Mouse (Mus musculus): ENCODE measurements around the gene Adh5. TPM values are rescaled to one million over a fixed set of nuclear protein-coding genes. Genes with fewer than 3 reads are reported as not detected.

Gene Adh5
- polyA plus RNA-seq, 1 experiment from 2014 or later: 181 TPM

DNA sequence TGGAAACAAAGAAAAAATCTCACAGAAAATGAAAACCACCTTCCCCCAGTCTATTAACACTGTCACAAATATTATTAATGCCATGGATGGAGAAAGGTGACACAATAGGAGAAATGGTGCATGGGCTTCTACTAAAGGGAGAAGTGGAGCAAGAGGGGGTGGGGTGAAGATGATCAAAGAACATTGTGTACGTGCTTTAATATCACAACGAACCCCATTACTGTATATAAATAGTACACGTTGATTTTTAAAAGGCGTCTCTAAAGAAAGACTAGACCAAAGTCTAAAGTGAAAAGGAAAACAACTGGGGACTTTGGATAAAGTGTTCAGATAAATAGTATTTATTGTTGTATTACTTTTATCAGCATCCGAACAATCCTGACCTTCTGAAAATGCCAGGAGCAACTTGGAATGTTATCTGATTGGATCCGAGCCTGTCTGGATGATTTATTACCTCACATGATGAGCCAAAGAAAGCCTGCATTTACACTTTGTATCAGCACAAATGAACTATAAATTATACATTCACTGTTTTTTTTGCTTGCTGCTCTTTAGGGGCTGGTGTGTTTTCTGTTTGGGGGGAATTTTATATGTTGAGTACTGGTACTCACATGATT lies 12.4 kb upstream of the Adh5 start:
- no peak overlapping the region for H3K4me3 ChIP-seq (replicated peaks)
- no peaks in the 10 kb centered on the region for H3K27me3 ChIP-seq (replicated peaks)
- no peaks in the 10 kb centered on the region for H3K9me3 ChIP-seq
- no peaks in the 10 kb centered on the region for H3K36me3 ChIP-seq
- no peak overlapping the region for H3K9ac ChIP-seq
- no peak overlapping the region for H3K27ac ChIP-seq
- 66% methylated on average over 6 of the region's 6 CpGs for WGBS
- no peak overlapping the region for H3K4me2 ChIP-seq
- no peaks in the 10 kb centered on the region for H3K4me1 ChIP-seq
- ATAC-seq (ENCODE audit: insufficient read depth, low FRiP score, low read depth): no peak

DNA sequence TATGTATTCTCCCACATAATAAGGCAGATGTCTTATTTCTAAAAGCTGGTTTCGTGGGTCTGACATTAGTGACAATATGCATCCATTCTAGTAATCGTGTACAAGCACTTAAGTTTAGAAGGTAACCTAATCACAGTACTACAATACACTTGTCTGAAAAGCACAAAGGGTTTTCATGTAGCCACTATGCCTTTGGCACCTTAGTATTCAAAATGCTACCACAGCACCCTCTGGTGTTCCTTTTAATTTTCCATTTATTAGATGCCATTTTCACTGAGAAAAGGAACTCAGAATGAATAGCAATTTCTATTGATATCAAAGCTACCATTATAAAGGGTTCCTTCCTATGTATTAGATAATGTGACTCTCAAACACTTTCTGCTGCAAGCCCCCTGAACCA lies 11.1 kb upstream of the Adh5 start:
- 75% methylated on average over 2 of the region's 2 CpGs for WGBS
- H3K4me1 ChIP-seq: no peaks in the 10 kb centered on the region
- no peak overlapping the region for H3K9ac ChIP-seq
- no peaks in the 10 kb centered on the region for H3K27me3 ChIP-seq (replicated peaks)
- no peak overlapping the region for H3K4me2 ChIP-seq
- no peaks in the 10 kb centered on the region for H3K36me3 ChIP-seq
- no peak overlapping the region for H3K4me3 ChIP-seq (replicated peaks)
- no peak overlapping the region for H3K27ac ChIP-seq
- no peaks in the 10 kb centered on the region for H3K9me3 ChIP-seq
- ATAC-seq (ENCODE audit: insufficient read depth, low FRiP score, low read depth): no peak

DNA sequence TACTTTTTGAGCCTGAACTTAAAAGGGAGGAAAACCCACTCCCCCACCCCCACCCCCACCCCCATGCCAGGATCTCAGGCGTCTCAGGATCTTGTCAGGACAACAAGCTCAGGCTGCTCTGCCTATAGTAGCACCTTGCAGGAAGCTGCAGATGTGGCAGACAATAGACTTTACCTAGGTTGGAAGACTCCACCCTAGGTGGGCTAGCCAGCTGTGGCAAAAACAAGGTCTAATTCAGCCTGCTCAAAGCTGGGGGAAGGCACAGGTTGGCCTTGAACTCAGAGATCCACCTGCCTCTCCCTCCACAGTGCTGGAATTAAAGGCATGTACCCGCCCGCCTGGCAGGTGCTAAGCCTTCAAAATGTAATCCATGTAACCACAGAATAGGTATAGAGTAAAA lies 4.2 kb upstream of the Adh5 start:
- 63% methylated on average over 3 of the region's 3 CpGs for WGBS
- H3K4me1 ChIP-seq: peaks cover 4% of the 10 kb centered on the region; the same call in 1 of the 2 replicates
- no peaks in the 10 kb centered on the region for H3K36me3 ChIP-seq
- no peak overlapping the region for H3K9ac ChIP-seq
- no peak overlapping the region for H3K27ac ChIP-seq
- no peaks in the 10 kb centered on the region for H3K9me3 ChIP-seq
- ATAC-seq (ENCODE audit: insufficient read depth, low FRiP score, low read depth): no peak
- H3K4me3 ChIP-seq (replicated peaks): no peak overlapping the region
- no peaks in the 10 kb centered on the region for H3K27me3 ChIP-seq (replicated peaks)
- H3K4me2 ChIP-seq: no peak overlapping the region

DNA sequence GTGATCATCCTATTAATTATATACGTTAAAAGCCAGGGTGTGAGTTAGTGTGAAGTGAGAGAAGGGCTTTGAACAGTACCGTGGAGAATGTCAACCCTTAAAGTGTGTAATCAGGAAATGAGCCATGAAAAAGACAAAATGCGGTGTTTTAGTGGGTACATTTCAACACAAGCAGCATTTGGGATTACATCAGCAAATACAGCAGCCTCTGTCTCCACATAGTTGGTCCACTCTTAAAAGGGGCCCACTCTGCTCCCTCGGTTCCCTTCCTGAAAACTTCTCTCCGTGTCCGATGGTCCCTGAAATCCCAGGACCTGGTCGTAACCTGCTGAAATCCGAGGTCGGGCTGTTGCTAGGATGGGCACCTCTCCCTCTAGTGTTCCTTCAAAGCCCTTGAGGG lies 690 bp upstream of the Adh5 start:
- no peak for ATAC-seq (ENCODE audit: insufficient read depth, low FRiP score, low read depth)
- Histone ChIP-seq H3K9ac (peak overlapping the region; percentile 58), H3K4me3 (replicated peaks) (peak overlapping the region; percentile 96), H3K4me1 (peaks cover 9% of the 10 kb centered on the region), H3K27ac (peak overlapping the region; percentile 85), H3K9me3 (no peaks in the 10 kb centered on the region), H3K36me3 (0 out of 2 replicates have a peak, but pooled peaks cover 8% of the 10 kb centered on the region), H3K27me3 (replicated peaks) (no peaks in the 10 kb centered on the region), H3K4me2 (peak overlapping the region; percentile 86)
- 2% methylated on average over 9 of the region's 9 CpGs for WGBS

DNA sequence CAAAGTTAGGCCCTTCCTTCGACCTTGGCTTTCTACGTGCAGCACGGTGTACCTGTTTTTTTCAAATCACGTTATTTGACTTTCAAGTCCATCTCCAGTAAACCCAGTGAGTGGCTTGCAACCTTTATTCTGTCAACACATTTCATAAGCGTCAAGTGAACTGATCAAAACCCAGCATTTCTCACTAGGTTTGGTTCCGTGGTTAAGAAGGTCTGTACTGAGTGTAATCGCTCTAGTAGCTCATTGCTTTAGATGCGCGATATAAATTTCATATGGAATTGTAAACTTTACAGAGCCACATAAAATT lies 525 bp downstream of the Adh5 start:
- Histone ChIP-seq H3K4me3 (replicated peaks) (peak overlapping the region; percentile 96), H3K4me2 (peak overlapping the region; percentile 57), H3K9ac (peak overlapping the region; percentile 70), H3K27me3 (replicated peaks) (no peaks in the 10 kb centered on the region), H3K27ac (peak overlapping the region; percentile 85; the same call in 1 of the 2 replicates), H3K4me1 (peaks cover 9% of the 10 kb centered on the region), H3K36me3 (0 out of 2 replicates have a peak, but pooled peaks cover 9% of the 10 kb centered on the region), H3K9me3 (no peaks in the 10 kb centered on the region)
- no peak for ATAC-seq (ENCODE audit: insufficient read depth, low FRiP score, low read depth)
- WGBS: 1% methylated on average over 9 of the region's 9 CpGs

DNA sequence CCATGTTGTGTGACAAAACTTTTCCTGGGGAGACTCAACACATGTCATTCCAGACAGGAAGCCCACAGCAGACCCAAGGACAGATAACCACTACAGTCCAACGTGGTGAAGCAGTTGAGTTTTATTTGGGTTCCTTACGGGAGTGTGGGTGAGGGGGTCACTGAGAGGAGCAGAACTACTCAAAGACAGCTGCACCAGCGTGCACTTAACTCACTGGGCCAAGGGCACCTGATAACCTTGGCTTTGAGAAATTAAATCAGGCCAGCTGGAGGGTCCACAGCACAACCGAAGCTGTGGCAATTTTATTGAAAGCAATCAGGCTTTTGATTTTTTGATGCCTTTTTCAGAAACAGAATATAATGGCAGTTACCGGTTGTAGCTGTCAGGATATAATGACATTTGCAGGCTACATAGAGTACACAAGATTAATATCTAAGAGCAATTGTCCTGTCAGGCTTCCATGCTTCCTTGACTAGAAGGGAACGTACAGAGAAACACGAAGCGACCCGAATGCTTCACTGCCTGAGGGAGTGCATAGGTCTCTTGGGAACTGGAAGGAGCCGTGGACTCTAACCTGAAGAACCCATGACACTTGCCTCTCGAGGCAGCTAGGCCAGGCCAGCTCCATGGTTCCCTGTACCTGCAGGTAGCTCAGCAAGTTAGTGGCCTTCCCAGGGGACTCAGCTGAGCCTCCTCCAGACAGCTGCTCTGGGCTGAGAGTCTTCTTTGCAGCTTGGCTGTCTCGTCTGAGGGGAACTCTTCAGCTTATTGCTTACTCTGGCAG lies 5.4 kb downstream of the Adh5 start:
- Histone ChIP-seq H3K27me3 (replicated peaks) (no peaks in the 10 kb centered on the region), H3K9ac (no peak overlapping the region), H3K4me2 (no peak overlapping the region), H3K4me3 (replicated peaks) (no peak overlapping the region), H3K9me3 (no peaks in the 10 kb centered on the region), H3K4me1 (peaks cover 6% of the 10 kb centered on the region), H3K27ac (no peak overlapping the region), H3K36me3 (peaks cover 31% of the 10 kb centered on the region)
- 71% methylated on average over 12 of the region's 12 CpGs for WGBS
- ATAC-seq (ENCODE audit: insufficient read depth, low FRiP score, low read depth): no peak

DNA sequence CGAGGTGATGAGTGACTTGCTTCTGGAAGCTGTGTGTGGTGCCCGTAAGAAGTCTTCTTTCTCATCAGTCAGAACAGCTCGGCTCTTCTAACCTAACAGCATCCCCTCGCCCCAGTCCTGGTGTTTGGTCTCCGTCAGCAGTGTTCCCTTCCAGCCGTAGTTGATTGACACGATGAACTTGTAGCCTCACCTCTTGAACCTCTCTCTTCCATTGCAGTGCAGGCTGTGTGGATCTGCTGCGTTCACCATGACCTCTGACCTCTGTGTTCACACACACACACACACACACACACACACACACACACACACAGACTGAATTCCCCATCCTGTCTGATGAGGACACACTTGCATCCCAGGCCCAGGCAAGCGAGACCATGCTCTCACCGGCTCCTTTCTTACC lies 9.3 kb downstream of the Adh5 start:
- Histone ChIP-seq H3K9me3 (no peaks in the 10 kb centered on the region), H3K4me1 (no peaks in the 10 kb centered on the region), H3K36me3 (peaks cover 27% of the 10 kb centered on the region), H3K27me3 (replicated peaks) (no peaks in the 10 kb centered on the region), H3K27ac (no peak overlapping the region), H3K4me2 (no peak overlapping the region), H3K4me3 (replicated peaks) (no peak overlapping the region), H3K9ac (no peak overlapping the region)
- no peak for ATAC-seq (ENCODE audit: insufficient read depth, low FRiP score, low read depth)
- 79% methylated on average over 10 of the region's 10 CpGs for WGBS

DNA sequence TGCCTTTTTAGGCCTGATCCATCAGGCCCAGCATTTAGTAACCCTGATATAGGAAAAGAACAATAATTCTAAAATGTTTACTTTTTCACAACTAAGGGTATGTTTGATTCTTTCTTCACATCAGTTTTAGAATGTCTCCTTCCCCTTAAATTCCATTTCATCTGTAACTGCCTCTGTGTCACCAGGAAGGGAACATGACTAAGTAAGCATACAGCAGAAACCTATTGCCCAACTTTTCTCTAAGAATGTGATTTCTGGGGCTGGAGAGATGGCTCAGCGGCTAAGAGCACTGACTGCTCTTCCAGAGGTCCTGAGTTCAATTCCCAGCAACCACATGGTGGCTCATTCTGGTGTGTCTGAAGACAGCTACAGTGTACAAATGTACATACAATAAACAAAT lies 11.3 kb downstream of the Adh5 start:
- Histone ChIP-seq H3K27me3 (replicated peaks) (no peaks in the 10 kb centered on the region), H3K4me2 (no peak overlapping the region), H3K4me3 (replicated peaks) (no peak overlapping the region), H3K4me1 (no peaks in the 10 kb centered on the region), H3K9me3 (no peaks in the 10 kb centered on the region), H3K9ac (no peak overlapping the region), H3K36me3 (peaks cover 26% of the 10 kb centered on the region), H3K27ac (no peak overlapping the region)
- WGBS: 79% methylated on average over 1 of the region's 1 CpGs
- no peak for ATAC-seq (ENCODE audit: insufficient read depth, low FRiP score, low read depth)

DNA sequence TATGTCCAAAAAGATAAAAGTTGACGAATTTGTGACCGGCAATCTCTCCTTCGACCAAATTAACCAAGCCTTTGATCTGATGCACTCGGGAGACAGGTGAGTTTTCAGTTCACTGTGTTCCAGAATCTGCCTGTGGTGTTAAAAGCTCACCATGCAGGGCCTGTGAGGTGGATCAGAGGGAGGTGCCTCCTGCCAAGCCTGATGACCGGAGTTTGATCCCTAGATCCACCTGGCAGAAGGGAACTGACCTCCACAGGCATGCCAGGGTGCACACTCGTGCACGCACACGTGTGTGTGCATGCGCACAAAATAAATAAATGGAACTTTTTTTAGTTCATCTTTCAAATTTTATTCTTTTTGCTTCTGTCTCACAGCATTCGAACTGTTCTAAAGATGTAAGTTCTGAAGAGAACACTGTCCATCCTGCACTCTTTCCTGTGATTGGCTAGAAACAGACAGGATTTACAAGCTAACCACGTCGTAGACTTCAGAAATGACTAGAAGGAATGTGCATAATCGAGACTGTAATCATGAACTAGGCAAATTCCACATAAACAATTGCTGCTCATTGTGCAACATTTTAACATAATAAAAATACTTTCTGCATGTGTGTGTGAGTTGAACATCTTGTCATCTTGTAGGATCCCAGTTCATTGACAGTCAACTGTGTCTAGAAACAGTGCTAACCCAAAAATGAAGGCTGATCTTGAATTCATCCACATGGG lies 12.0 kb downstream of the Adh5 start:
- WGBS: 86% methylated on average over 13 of the region's 13 CpGs
- ATAC-seq (ENCODE audit: insufficient read depth, low FRiP score, low read depth): no peak
- H3K36me3 ChIP-seq: peaks cover 29% of the 10 kb centered on the region
- H3K4me1 ChIP-seq: no peaks in the 10 kb centered on the region
- H3K9me3 ChIP-seq: no peaks in the 10 kb centered on the region
- H3K27me3 ChIP-seq (replicated peaks): no peaks in the 10 kb centered on the region
- H3K4me3 ChIP-seq (replicated peaks): no peak overlapping the region
- no peak overlapping the region for H3K27ac ChIP-seq
- no peak overlapping the region for H3K4me2 ChIP-seq
- H3K9ac ChIP-seq: no peak overlapping the region

DNA sequence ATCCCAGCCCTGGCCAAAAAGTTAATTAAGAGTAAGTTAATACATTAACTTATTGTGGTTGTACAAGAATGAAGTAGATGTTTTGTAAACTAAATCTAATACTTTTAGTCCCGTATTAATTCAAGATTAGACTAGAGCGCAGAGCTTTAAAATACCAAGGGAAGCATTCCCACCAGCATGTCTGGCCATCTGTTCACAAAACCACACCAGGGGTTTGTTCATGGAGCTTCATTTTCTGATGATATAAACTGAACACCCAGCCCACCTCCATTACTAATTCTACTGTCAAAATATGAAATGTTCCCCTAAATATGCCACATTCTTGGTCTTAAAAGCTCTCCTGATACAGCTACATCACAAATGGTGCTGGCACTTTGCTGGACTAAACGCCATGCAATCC lies 15.5 kb downstream of the Adh5 start:
- Histone ChIP-seq H3K4me1 (no peaks in the 10 kb centered on the region), H3K36me3 (peaks cover 30% of the 10 kb centered on the region)
- 94% methylated on average over 3 of the region's 3 CpGs for WGBS

DNA sequence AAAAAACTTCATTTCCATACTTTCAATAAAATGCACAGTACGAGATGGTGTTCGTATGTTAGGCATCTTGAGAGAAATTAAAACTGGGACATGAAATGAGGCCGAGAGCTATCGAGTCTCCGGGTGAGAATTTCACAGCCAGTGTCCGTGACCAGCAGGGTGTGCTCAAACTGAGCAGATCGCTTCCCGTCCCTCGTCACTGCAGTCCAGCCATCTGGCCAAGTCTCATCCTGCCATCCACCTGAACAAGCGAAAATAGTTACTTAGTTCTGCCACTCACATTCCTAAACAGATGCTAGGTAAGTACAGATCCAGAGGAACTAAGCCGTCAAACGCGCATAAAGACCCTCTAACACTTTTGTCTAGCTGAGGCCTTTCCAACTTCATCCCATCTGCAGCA lies 17.4 kb downstream of the Adh5 start:
- no peak overlapping the region for H3K9ac ChIP-seq
- ATAC-seq (ENCODE audit: insufficient read depth, low FRiP score, low read depth): no peak
- no peaks in the 10 kb centered on the region for H3K9me3 ChIP-seq
- no peaks in the 10 kb centered on the region for H3K4me1 ChIP-seq
- H3K4me3 ChIP-seq (replicated peaks): no peak overlapping the region
- H3K36me3 ChIP-seq: peaks cover 34% of the 10 kb centered on the region
- no peak overlapping the region for H3K4me2 ChIP-seq
- H3K27ac ChIP-seq: no peak overlapping the region
- 85% methylated on average over 13 of the region's 13 CpGs for WGBS
- H3K27me3 ChIP-seq (replicated peaks): no peaks in the 10 kb centered on the region

More for the DNA sequence above, 15.5 kb downstream of the Adh5 start:
- no peak overlapping the region for H3K9ac ChIP-seq
- H3K4me2 ChIP-seq: no peak overlapping the region
- no peak overlapping the region for H3K27ac ChIP-seq
- no peak for ATAC-seq (ENCODE audit: insufficient read depth, low FRiP score, low read depth)
- H3K27me3 ChIP-seq (replicated peaks): no peaks in the 10 kb centered on the region
- H3K9me3 ChIP-seq: no peaks in the 10 kb centered on the region
- H3K4me3 ChIP-seq (replicated peaks): no peak overlapping the region

DNA sequence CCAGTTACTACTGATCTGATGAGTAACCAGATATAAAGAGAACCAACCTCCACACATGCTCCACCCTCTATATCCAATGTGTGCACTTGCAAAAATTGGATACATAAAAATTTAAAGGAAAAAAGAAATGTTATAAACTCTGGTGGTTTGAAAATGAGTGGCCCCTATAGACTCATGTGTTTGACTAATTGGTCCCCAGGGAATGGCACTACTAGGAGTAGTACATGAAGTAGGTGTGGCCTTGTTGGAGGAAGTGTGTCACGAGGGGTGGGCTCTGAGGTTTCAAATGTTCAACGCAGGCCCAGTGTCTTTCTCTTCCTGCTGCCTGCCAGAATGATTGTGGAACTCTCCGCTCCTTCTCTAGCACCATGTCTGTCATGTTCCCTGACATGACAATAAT lies 18.9 kb downstream of the Adh5 start:
- Histone ChIP-seq H3K9ac (no peak overlapping the region), H3K4me3 (replicated peaks) (no peak overlapping the region), H3K9me3 (no peaks in the 10 kb centered on the region), H3K27me3 (replicated peaks) (no peaks in the 10 kb centered on the region), H3K4me2 (no peak overlapping the region), H3K36me3 (peaks cover 44% of the 10 kb centered on the region), H3K27ac (no peak overlapping the region), H3K4me1 (no peaks in the 10 kb centered on the region)
- no peak for ATAC-seq (ENCODE audit: insufficient read depth, low FRiP score, low read depth)
- WGBS: 93% methylated on average over 3 of the region's 3 CpGs
